Mouse (Mus musculus): ENCODE results near the gene Slc38a10. TPM values are rescaled to one million over a fixed set of nuclear protein-coding genes. Genes with fewer than 3 reads are reported as not detected.

Gene Slc38a10
- polyA plus RNA-seq (2014; fragmentation: Nextera tagmentation; extraction: Ambion mirVana), result 78.8 and 86.4 TPM in 2 replicates

- H3K4me2 ChIP-seq (ENCODE audit: low read depth, low read length), result peak within 1 kb of the TSS; percentile 83
- 0% methylated on average over 22 of the region's 28 CpGs for WGBS
- peak; percentile 100 for DNase-seq (ENCODE audit: low spot score)
- H3K4me3 ChIP-seq (ENCODE audit: low read depth, low read length), result peak within 1 kb of the TSS; percentile 64
- H3K9ac ChIP-seq (ENCODE audit: low read depth, low read length), result peak within 1 kb of the TSS; percentile 70
- H3K9me3 ChIP-seq (ENCODE audit: control insufficient read depth, low read length), result no peaks in the 10 kb centered on the region
- H3K27me3 ChIP-seq (replicated peaks; ENCODE audit: control insufficient read depth, insufficient read depth, low read length), result no peaks in the 10 kb centered on the region
- no peaks in the 10 kb centered on the region for H3K36me3 ChIP-seq (ENCODE audit: control insufficient read depth, insufficient read depth, low read length)
- peak; percentile 98 for ATAC-seq (ENCODE audit: low read depth)
- H3K27ac ChIP-seq (replicated peaks; ENCODE audit: low read depth, low read length), result peak within 1 kb of the TSS; percentile 56
- H3K4me1 ChIP-seq (ENCODE audit: control insufficient read depth, insufficient read depth, low read length), result peaks cover 6% of the 10 kb centered on the region
Observed at GRCm38 (mm10) chr11:120151113-120151494, at the start of gene Slc38a10. Gene Slc38a10 (minus strand): TSS chr11:120151346.

- Histone ChIP-seq H3K27ac (replicated peaks; ENCODE audit: low read depth, low read length) (no peak overlapping the region), H3K4me2 (ENCODE audit: low read depth, low read length) (no peak overlapping the region), H3K9me3 (ENCODE audit: control insufficient read depth, low read length) (no peaks in the 10 kb centered on the region), H3K9ac (ENCODE audit: low read depth, low read length) (no peak overlapping the region), H3K4me3 (ENCODE audit: low read depth, low read length) (no peak overlapping the region), H3K4me1 (ENCODE audit: control insufficient read depth, insufficient read depth, low read length) (0 out of 2 replicates have a peak, but pooled peaks cover 3% of the 10 kb centered on the region), H3K27me3 (replicated peaks; ENCODE audit: control insufficient read depth, insufficient read depth, low read length) (no peaks in the 10 kb centered on the region), H3K36me3 (ENCODE audit: control insufficient read depth, insufficient read depth, low read length) (no peaks in the 10 kb centered on the region)
- WGBS, result 76% methylated on average over 6 of the region's 6 CpGs
- DNase-seq (ENCODE audit: low spot score) (no peak), ATAC-seq (ENCODE audit: low read depth) (no peak)
Observed at GRCm38 (mm10) chr11:120200621-120201020, 49.5 kb upstream of the Slc38a10 start.

- Histone ChIP-seq H3K4me3 (ENCODE audit: low read depth, low read length) (no peak overlapping the region), H3K9me3 (ENCODE audit: control insufficient read depth, low read length) (no peaks in the 10 kb centered on the region), H3K27ac (replicated peaks; ENCODE audit: low read depth, low read length) (no peak overlapping the region), H3K27me3 (replicated peaks; ENCODE audit: control insufficient read depth, insufficient read depth, low read length) (no peaks in the 10 kb centered on the region), H3K36me3 (ENCODE audit: control insufficient read depth, insufficient read depth, low read length) (no peaks in the 10 kb centered on the region), H3K4me2 (ENCODE audit: low read depth, low read length) (no peak overlapping the region), H3K9ac (ENCODE audit: low read depth, low read length) (no peak overlapping the region; the same call in 1 of the 2 replicates), H3K4me1 (ENCODE audit: control insufficient read depth, insufficient read depth, low read length) (0 out of 2 replicates have a peak, but pooled peaks cover 3% of the 10 kb centered on the region)
- DNase-seq (ENCODE audit: low spot score) (peak; percentile 33), ATAC-seq (ENCODE audit: low read depth) (no peak)
- 64% methylated on average over 7 of the region's 7 CpGs for WGBS
Observed at GRCm38 (mm10) chr11:120199766-120200165, 48.6 kb upstream of the Slc38a10 start.

- ATAC-seq (ENCODE audit: low read depth) (no peak), DNase-seq (ENCODE audit: low spot score) (no peak)
- no peak overlapping the region for H3K4me2 ChIP-seq (ENCODE audit: low read depth, low read length)
- no peak overlapping the region for H3K27ac ChIP-seq (replicated peaks; ENCODE audit: low read depth, low read length)
- no peaks in the 10 kb centered on the region for H3K27me3 ChIP-seq (replicated peaks; ENCODE audit: control insufficient read depth, insufficient read depth, low read length)
- no peaks in the 10 kb centered on the region for H3K36me3 ChIP-seq (ENCODE audit: control insufficient read depth, insufficient read depth, low read length)
- 25% methylated on average over 13 of the region's 13 CpGs for WGBS
- no peak overlapping the region for H3K4me3 ChIP-seq (ENCODE audit: low read depth, low read length)
- H3K4me1 ChIP-seq (ENCODE audit: control insufficient read depth, insufficient read depth, low read length), result 0 out of 2 replicates have a peak, but pooled peaks cover 3% of the 10 kb centered on the region
- H3K9me3 ChIP-seq (ENCODE audit: control insufficient read depth, low read length), result no peaks in the 10 kb centered on the region
- H3K9ac ChIP-seq (ENCODE audit: low read depth, low read length), result no peak overlapping the region
Observed at GRCm38 (mm10) chr11:120198831-120199230, 47.7 kb upstream of the Slc38a10 start.

GRCm38 (mm10) chr11:120190526-120191412, 39.6 kb upstream of the Slc38a10 start:
- H3K36me3 ChIP-seq (ENCODE audit: control insufficient read depth, insufficient read depth, low read length), result peaks cover 15% of the 10 kb centered on the region
- H3K27ac ChIP-seq (replicated peaks; ENCODE audit: low read depth, low read length), result peak overlapping the region; percentile 59
- H3K4me2 ChIP-seq (ENCODE audit: low read depth, low read length), result peak overlapping the region; percentile 99
- peaks cover 11% of the 10 kb centered on the region for H3K4me1 ChIP-seq (ENCODE audit: control insufficient read depth, insufficient read depth, low read length)
- H3K9ac ChIP-seq (ENCODE audit: low read depth, low read length), result peak overlapping the region; percentile 97; the same call in 1 of the 2 replicates
- DNase-seq (ENCODE audit: low spot score) (no peak), ATAC-seq (ENCODE audit: low read depth) (no peak)
- no peaks in the 10 kb centered on the region for H3K9me3 ChIP-seq (ENCODE audit: control insufficient read depth, low read length)
- no peaks in the 10 kb centered on the region for H3K27me3 ChIP-seq (replicated peaks; ENCODE audit: control insufficient read depth, insufficient read depth, low read length)
- peak overlapping the region; percentile 91 for H3K4me3 ChIP-seq (ENCODE audit: low read depth, low read length)
- WGBS, result 38% methylated on average over 14 of the region's 14 CpGs

GRCm38 (mm10) chr11:120189459-120190312, 38.5 kb upstream of the Slc38a10 start:
- Histone ChIP-seq H3K4me3 (ENCODE audit: low read depth, low read length) (peak overlapping the region; percentile 91), H3K36me3 (ENCODE audit: control insufficient read depth, insufficient read depth, low read length) (peaks cover 16% of the 10 kb centered on the region), H3K9me3 (ENCODE audit: control insufficient read depth, low read length) (no peaks in the 10 kb centered on the region), H3K27ac (replicated peaks; ENCODE audit: low read depth, low read length) (peak overlapping the region; percentile 96), H3K4me2 (ENCODE audit: low read depth, low read length) (peak overlapping the region; percentile 99), H3K9ac (ENCODE audit: low read depth, low read length) (peak overlapping the region; percentile 97), H3K4me1 (ENCODE audit: control insufficient read depth, insufficient read depth, low read length) (peaks cover 22% of the 10 kb centered on the region), H3K27me3 (replicated peaks; ENCODE audit: control insufficient read depth, insufficient read depth, low read length) (no peaks in the 10 kb centered on the region)
- 0% methylated on average over 28 of the region's 68 CpGs for WGBS
- DNase-seq (ENCODE audit: low spot score), result peak; percentile 100
- ATAC-seq (ENCODE audit: low read depth), result peak; percentile 94

GRCm38 (mm10) chr11:120188481-120189441, 37.6 kb upstream of the Slc38a10 start:
- H3K9me3 ChIP-seq (ENCODE audit: control insufficient read depth, low read length), result no peaks in the 10 kb centered on the region
- H3K4me1 ChIP-seq (ENCODE audit: control insufficient read depth, insufficient read depth, low read length), result peaks cover 32% of the 10 kb centered on the region
- H3K9ac ChIP-seq (ENCODE audit: low read depth, low read length), result peak overlapping the region; percentile 97
- DNase-seq (ENCODE audit: low spot score) (peak; percentile 55), ATAC-seq (ENCODE audit: low read depth) (no peak)
- H3K27me3 ChIP-seq (replicated peaks; ENCODE audit: control insufficient read depth, insufficient read depth, low read length), result no peaks in the 10 kb centered on the region
- under 1% methylated on average over 41 of the region's 41 CpGs for WGBS
- H3K36me3 ChIP-seq (ENCODE audit: control insufficient read depth, insufficient read depth, low read length), result peaks cover 16% of the 10 kb centered on the region
- H3K4me3 ChIP-seq (ENCODE audit: low read depth, low read length), result peak overlapping the region; percentile 91
- H3K4me2 ChIP-seq (ENCODE audit: low read depth, low read length), result peak overlapping the region; percentile 99
- peak overlapping the region; percentile 96 for H3K27ac ChIP-seq (replicated peaks; ENCODE audit: low read depth, low read length)

Measured in embryonic facial prominence, embryonic 14.5 days (tissue).